Mouse (Mus musculus) forebrain, embryonic 12.5 days (tissue): ENCODE measurements around the gene Ddr1. TPM values are rescaled to one million over a fixed set of nuclear protein-coding genes. Genes with fewer than 3 reads are reported as not detected.

ENCODE experiments used
- ATAC-seq: fragments of 200-750 bp; cut with Nextera tagmentation; 2 replicates; pipeline ENCODE4 v1.8.0; 2017; ENCODE audit warnings: moderate TSS enrichment; ENCODE audit not compliant: low FRiP score
- H3K27ac ChIP-seq: fragments of 300-500 bp; sonication (generic); 2 replicates; pipeline ENCODE4 v1.5.1; 2016; ENCODE audit warnings: mild to moderate bottlenecking
- H3K27me3 ChIP-seq: fragments of 300-500 bp; sonication (generic); 2 replicates; pipeline ENCODE4 v1.6.1; 2016; ENCODE audit warnings: mild to moderate bottlenecking
- H3K36me3 ChIP-seq: fragments of 300-500 bp; sonication (generic); replicated peaks from 2 replicates; pipeline ENCODE4 v1.6.1; 2016; ENCODE audit warnings: mild to moderate bottlenecking
- H3K4me1 ChIP-seq: fragments of 300-500 bp; sonication (generic); 2 replicates; pipeline ENCODE4 v1.6.1; 2016
- H3K4me2 ChIP-seq: fragments of 300-500 bp; sonication (generic); 2 replicates; pipeline ENCODE4 v1.6.1; 2016; ENCODE audit warnings: mild to moderate bottlenecking, moderate library complexity
- H3K4me3 ChIP-seq: fragments of 300-500 bp; sonication (generic); replicated peaks from 2 replicates; pipeline ENCODE4 v1.5.1; 2016; ENCODE audit warnings: mild to moderate bottlenecking
- H3K9ac ChIP-seq: fragments of 300-500 bp; sonication (generic); 2 replicates; pipeline ENCODE4 v1.6.1; 2016; ENCODE audit warnings: mild to moderate bottlenecking
- H3K9me3 ChIP-seq: fragments of 300-500 bp; sonication (generic); 2 replicates; pipeline ENCODE4 v1.6.1; 2016
- WGBS: fragments of 180-500 bp; shearing (Covaris S2); methylation state at CpG from one replicate; pipeline ENCODE4 v1.1.7; 2016; 5-methylcytosine and 5-hydroxymethylcytosine counted together
- polyA plus RNA-seq: library from polyadenylated mRNA; unstranded; fragments of >200 nt; fragmentation: Nextera tagmentation; extraction: Ambion mirVana; gene quantifications from 2 replicates; pipeline ENCODE4 v1.2.1, GENCODE M21; 2016

Gene Ddr1
- polyA plus RNA-seq, 1 experiment from 2014 or later = 176 TPM

GRCm38 (mm10) chr17:35681986-35682385 lies 22.4 kb downstream of the Ddr1 start:
- 89% methylated on average over 13 of the region's 13 CpGs for WGBS
- Histone ChIP-seq H3K27me3 (no peaks in the 10 kb centered on the region), H3K36me3 (peaks cover 74% of the 10 kb centered on the region), H3K4me1 (peaks cover 17% of the 10 kb centered on the region; the same call in 1 of the 2 replicates), H3K9me3 (no peaks in the 10 kb centered on the region), H3K27ac (no peak overlapping the region), H3K4me2 (no peak overlapping the region), H3K9ac (no peak overlapping the region), H3K4me3 (no peak overlapping the region)
- no peak for ATAC-seq

GRCm38 (mm10) chr17:35680591-35680990 lies 23.8 kb downstream of the Ddr1 start:
- Histone ChIP-seq H3K4me3 (no peak overlapping the region), H3K4me2 (no peak overlapping the region), H3K4me1 (peaks cover 6% of the 10 kb centered on the region; the same call in 1 of the 2 replicates), H3K36me3 (peaks cover 60% of the 10 kb centered on the region), H3K9me3 (no peaks in the 10 kb centered on the region), H3K27ac (peak overlapping the region; percentile 43; the same call in 1 of the 2 replicates), H3K27me3 (no peaks in the 10 kb centered on the region), H3K9ac (no peak overlapping the region)
- ATAC-seq = peak; percentile 16; the same call in 1 of the 2 replicates
- WGBS = 63% methylated on average over 6 of the region's 6 CpGs

- H3K4me1 ChIP-seq = peaks cover 11% of the 10 kb centered on the region
- H3K27me3 ChIP-seq = no peaks in the 10 kb centered on the region
- ATAC-seq = peak; percentile 95
- H3K36me3 ChIP-seq = peaks cover 13% of the 10 kb centered on the region; the same call in 1 of the 2 replicates
- 2% methylated on average over 23 of the region's 23 CpGs for WGBS
- H3K4me2 ChIP-seq = peak within 1 kb of the TSS; percentile 91
- H3K27ac ChIP-seq = no peak within 1 kb of the TSS
- H3K9ac ChIP-seq = peak within 1 kb of the TSS; percentile 86
- H3K9me3 ChIP-seq = no peaks in the 10 kb centered on the region
- H3K4me3 ChIP-seq = peak within 1 kb of the TSS; percentile 67
These were observed 30.9 kb downstream of the Ddr1 start, which contains the start of gene Gtf2h4 for GRCm38 (mm10) chr17:35673416-35674035. TSS of gene Gtf2h4 (minus strand) at chr17:35673739.

- Histone ChIP-seq H3K36me3 (peaks cover 13% of the 10 kb centered on the region; the same call in 1 of the 2 replicates), H3K9ac (no peak overlapping the region), H3K9me3 (no peaks in the 10 kb centered on the region), H3K4me3 (peak overlapping the region; percentile 67; the same call in 1 of the 2 replicates), H3K4me1 (peaks cover 18% of the 10 kb centered on the region), H3K27me3 (no peaks in the 10 kb centered on the region), H3K27ac (no peak overlapping the region), H3K4me2 (no peak overlapping the region)
- WGBS = 89% methylated on average over 6 of the region's 6 CpGs
- ATAC-seq = no peak
These were observed 31.9 kb downstream of the Ddr1 start for GRCm38 (mm10) chr17:35672527-35672926.

GRCm38 (mm10) chr17:35671846-35672245 lies 32.6 kb downstream of the Ddr1 start:
- Histone ChIP-seq H3K4me3 (no peak overlapping the region), H3K4me1 (peaks cover 20% of the 10 kb centered on the region), H3K36me3 (peaks cover 13% of the 10 kb centered on the region; the same call in 1 of the 2 replicates), H3K9ac (no peak overlapping the region), H3K27me3 (no peaks in the 10 kb centered on the region), H3K9me3 (no peaks in the 10 kb centered on the region), H3K27ac (no peak overlapping the region), H3K4me2 (no peak overlapping the region)
- no peak for ATAC-seq
- WGBS = 91% methylated on average over 6 of the region's 6 CpGs

- WGBS = 91% methylated on average over 9 of the region's 9 CpGs
- Histone ChIP-seq H3K27me3 (no peaks in the 10 kb centered on the region), H3K36me3 (peaks cover 21% of the 10 kb centered on the region; the same call in 1 of the 2 replicates), H3K27ac (no peak overlapping the region), H3K4me1 (peaks cover 29% of the 10 kb centered on the region), H3K4me2 (no peak overlapping the region), H3K4me3 (no peak overlapping the region), H3K9me3 (no peaks in the 10 kb centered on the region), H3K9ac (no peak overlapping the region)
- no peak for ATAC-seq
These were observed 34.7 kb downstream of the Ddr1 start for GRCm38 (mm10) chr17:35669731-35670130.

GRCm38 (mm10) chr17:35667334-35668065 lies 36.9 kb downstream of the Ddr1 start, which contains the start of gene Vars2:
TSS of gene Vars2 (minus strand) at chr17:35667592.
- Histone ChIP-seq H3K36me3 (peaks cover 40% of the 10 kb centered on the region), H3K9me3 (no peaks in the 10 kb centered on the region), H3K9ac (peak within 1 kb of the TSS; percentile 82), H3K4me3 (peak within 1 kb of the TSS; percentile 77), H3K27me3 (no peaks in the 10 kb centered on the region), H3K4me1 (peaks cover 22% of the 10 kb centered on the region), H3K4me2 (peak within 1 kb of the TSS; percentile 93), H3K27ac (peak within 1 kb of the TSS; percentile 81)
- ATAC-seq = peak; percentile 91
- WGBS = under 1% methylated on average over 61 of the region's 61 CpGs

GRCm38 (mm10) chr17:35666851-35667256 lies 37.6 kb downstream of the Ddr1 start:
- 5% methylated on average over 13 of the region's 13 CpGs for WGBS
- H3K4me3 ChIP-seq = peak overlapping the region; percentile 77
- peak; percentile 75 for ATAC-seq
- H3K36me3 ChIP-seq = peaks cover 42% of the 10 kb centered on the region
- peaks cover 18% of the 10 kb centered on the region for H3K4me1 ChIP-seq
- no peaks in the 10 kb centered on the region for H3K9me3 ChIP-seq
- H3K4me2 ChIP-seq = peak overlapping the region; percentile 93
- peak overlapping the region; percentile 81 for H3K27ac ChIP-seq
- peak overlapping the region; percentile 82 for H3K9ac ChIP-seq
- H3K27me3 ChIP-seq = no peaks in the 10 kb centered on the region

- Histone ChIP-seq H3K27me3 (no peaks in the 10 kb centered on the region), H3K4me1 (peaks cover 18% of the 10 kb centered on the region), H3K4me3 (no peak overlapping the region; the same call in 1 of the 2 replicates), H3K36me3 (peaks cover 50% of the 10 kb centered on the region), H3K9me3 (no peaks in the 10 kb centered on the region), H3K9ac (0 out of 2 replicates have a peak overlapping the region, but pooled peaks have one; percentile 25), H3K27ac (no peak overlapping the region), H3K4me2 (no peak overlapping the region)
- ATAC-seq = no peak
- 81% methylated on average over 17 of the region's 17 CpGs for WGBS
These were observed 38.4 kb downstream of the Ddr1 start for GRCm38 (mm10) chr17:35665957-35666515.

GRCm38 (mm10) chr17:35653086-35653485 lies 51.3 kb downstream of the Ddr1 start:
- no peaks in the 10 kb centered on the region for H3K9me3 ChIP-seq
- H3K36me3 ChIP-seq = peaks cover 34% of the 10 kb centered on the region
- no peak overlapping the region for H3K4me3 ChIP-seq
- no peak for ATAC-seq
- 81% methylated on average over 2 of the region's 2 CpGs for WGBS
- no peak overlapping the region for H3K27ac ChIP-seq
- H3K27me3 ChIP-seq = no peaks in the 10 kb centered on the region
- no peaks in the 10 kb centered on the region for H3K4me1 ChIP-seq
- H3K9ac ChIP-seq = no peak overlapping the region
- H3K4me2 ChIP-seq = no peak overlapping the region

- Histone ChIP-seq H3K36me3 (no peaks in the 10 kb centered on the region), H3K9ac (no peak overlapping the region), H3K4me1 (no peaks in the 10 kb centered on the region), H3K4me2 (no peak overlapping the region), H3K4me3 (no peak overlapping the region), H3K27me3 (no peaks in the 10 kb centered on the region), H3K27ac (no peak overlapping the region), H3K9me3 (no peaks in the 10 kb centered on the region)
- ATAC-seq = no peak
- 64% methylated on average over 2 of the region's 2 CpGs for WGBS
These were observed 55.0 kb downstream of the Ddr1 start for GRCm38 (mm10) chr17:35649429-35649828.

- no peak within 1 kb of the TSS for H3K9ac ChIP-seq
- no peak for ATAC-seq
- H3K27ac ChIP-seq = no peak within 1 kb of the TSS
- no peak within 1 kb of the TSS for H3K4me2 ChIP-seq
- 79% methylated on average over 13 of the region's 13 CpGs for WGBS
- H3K36me3 ChIP-seq = no peaks in the 10 kb centered on the region
- H3K4me3 ChIP-seq = no peak within 1 kb of the TSS
- H3K4me1 ChIP-seq = no peaks in the 10 kb centered on the region
- H3K27me3 ChIP-seq = no peaks in the 10 kb centered on the region
- H3K9me3 ChIP-seq = no peaks in the 10 kb centered on the region
These were observed 60.7 kb downstream of the Ddr1 start, which contains the start of gene Mucl3 for GRCm38 (mm10) chr17:35643609-35644236. TSS of gene Mucl3 (minus strand) at chr17:35643695.
